Mouse (Mus musculus): ENCODE data around the gene Klf13. TPM values are rescaled to one million over a fixed set of nuclear protein-coding genes. Genes with fewer than 3 reads are reported as not detected.

Gene Klf13
- polyA plus RNA-seq, 1 experiment from 2014 or later = 18.8 TPM

- WGBS (ENCODE audit: insufficient replicate concordance) = 74% methylated on average over 6 of the region's 6 CpGs
- no peak for ATAC-seq (replicated peaks; ENCODE audit: insufficient number of reproducible peaks, low FRiP score, low TSS enrichment)
- Histone ChIP-seq H3K9ac (ENCODE audit: low read depth, low read length) (no peak overlapping the region), H3K4me3 (ENCODE audit: low read depth, low read length) (no peak overlapping the region), H3K4me1 (ENCODE audit: control insufficient read depth, insufficient read depth, low read length) (peaks cover 25% of the 10 kb centered on the region), H3K27ac (ENCODE audit: low read depth, low read length) (peak overlapping the region; percentile 32; the same call in 1 of the 2 replicates), H3K27me3 (ENCODE audit: control insufficient read depth, insufficient read depth, low read length) (no peaks in the 10 kb centered on the region), H3K36me3 (ENCODE audit: control insufficient read depth, insufficient read depth, low read length) (no peaks in the 10 kb centered on the region), H3K4me2 (0 out of 2 replicates have a peak overlapping the region, but pooled peaks have one; percentile 22), H3K9me3 (replicated peaks; ENCODE audit: control insufficient read depth, low read length) (no peaks in the 10 kb centered on the region)
Measured at GRCm38 (mm10) chr7:63933905-63934304, 4.8 kb downstream of the Klf13 start.

- peaks cover 29% of the 10 kb centered on the region for H3K4me1 ChIP-seq (ENCODE audit: control insufficient read depth, insufficient read depth, low read length)
- ATAC-seq (replicated peaks; ENCODE audit: insufficient number of reproducible peaks, low FRiP score, low TSS enrichment) = no peak
- H3K4me3 ChIP-seq (ENCODE audit: low read depth, low read length) = no peak overlapping the region
- 80% methylated on average over 3 of the region's 3 CpGs for WGBS (ENCODE audit: insufficient replicate concordance)
- H3K9me3 ChIP-seq (replicated peaks; ENCODE audit: control insufficient read depth, low read length) = no peaks in the 10 kb centered on the region
- H3K27me3 ChIP-seq (ENCODE audit: control insufficient read depth, insufficient read depth, low read length) = no peaks in the 10 kb centered on the region
- H3K27ac ChIP-seq (ENCODE audit: low read depth, low read length) = no peak overlapping the region
- H3K36me3 ChIP-seq (ENCODE audit: control insufficient read depth, insufficient read depth, low read length) = no peaks in the 10 kb centered on the region
- no peak overlapping the region for H3K4me2 ChIP-seq
- H3K9ac ChIP-seq (ENCODE audit: low read depth, low read length) = no peak overlapping the region
Measured at GRCm38 (mm10) chr7:63932461-63932860, 6.3 kb downstream of the Klf13 start.

GRCm38 (mm10) chr7:63930766-63931165, 7.9 kb downstream of the Klf13 start:
- H3K27ac ChIP-seq (ENCODE audit: low read depth, low read length) = no peak overlapping the region
- H3K9ac ChIP-seq (ENCODE audit: low read depth, low read length) = no peak overlapping the region
- H3K36me3 ChIP-seq (ENCODE audit: control insufficient read depth, insufficient read depth, low read length) = no peaks in the 10 kb centered on the region
- 91% methylated on average over 5 of the region's 5 CpGs for WGBS (ENCODE audit: insufficient replicate concordance)
- no peak for ATAC-seq (replicated peaks; ENCODE audit: insufficient number of reproducible peaks, low FRiP score, low TSS enrichment)
- no peak overlapping the region for H3K4me2 ChIP-seq
- H3K9me3 ChIP-seq (replicated peaks; ENCODE audit: control insufficient read depth, low read length) = no peaks in the 10 kb centered on the region
- H3K4me1 ChIP-seq (ENCODE audit: control insufficient read depth, insufficient read depth, low read length) = peaks cover 34% of the 10 kb centered on the region
- no peak overlapping the region for H3K4me3 ChIP-seq (ENCODE audit: low read depth, low read length)
- no peaks in the 10 kb centered on the region for H3K27me3 ChIP-seq (ENCODE audit: control insufficient read depth, insufficient read depth, low read length)

DNA sequence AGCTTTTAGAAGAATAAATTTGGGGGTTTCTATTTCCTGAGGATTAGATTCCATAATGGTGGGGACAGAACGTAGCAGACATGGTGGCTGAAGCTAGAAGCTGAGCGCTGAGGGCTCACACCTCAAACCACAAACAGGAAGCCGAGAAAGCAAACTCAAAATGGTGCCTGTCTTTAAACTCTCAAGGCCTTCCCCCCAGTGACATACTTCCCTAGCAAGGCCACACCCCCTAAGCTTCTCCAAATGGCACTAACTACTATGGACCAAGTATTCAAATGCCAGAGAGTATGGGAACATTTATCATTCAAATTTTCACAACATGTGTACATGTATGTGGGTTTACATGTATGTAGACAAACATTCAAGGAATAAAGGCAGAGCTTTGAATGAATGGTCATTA, 8.6 kb downstream of the Klf13 start:
- H3K4me2 ChIP-seq = no peak overlapping the region
- 82% methylated on average over 3 of the region's 3 CpGs for WGBS (ENCODE audit: insufficient replicate concordance)
- H3K36me3 ChIP-seq (ENCODE audit: control insufficient read depth, insufficient read depth, low read length) = no peaks in the 10 kb centered on the region
- no peak for ATAC-seq (replicated peaks; ENCODE audit: insufficient number of reproducible peaks, low FRiP score, low TSS enrichment)
- H3K9me3 ChIP-seq (replicated peaks; ENCODE audit: control insufficient read depth, low read length) = no peaks in the 10 kb centered on the region
- no peak overlapping the region for H3K27ac ChIP-seq (ENCODE audit: low read depth, low read length)
- no peak overlapping the region for H3K9ac ChIP-seq (ENCODE audit: low read depth, low read length)
- no peaks in the 10 kb centered on the region for H3K27me3 ChIP-seq (ENCODE audit: control insufficient read depth, insufficient read depth, low read length)
- no peak overlapping the region for H3K4me3 ChIP-seq (ENCODE audit: low read depth, low read length)
- peaks cover 33% of the 10 kb centered on the region for H3K4me1 ChIP-seq (ENCODE audit: control insufficient read depth, insufficient read depth, low read length)

GRCm38 (mm10) chr7:63929080-63929479, 9.6 kb downstream of the Klf13 start:
- Histone ChIP-seq H3K9ac (ENCODE audit: low read depth, low read length) (no peak overlapping the region), H3K9me3 (replicated peaks; ENCODE audit: control insufficient read depth, low read length) (no peaks in the 10 kb centered on the region), H3K27ac (ENCODE audit: low read depth, low read length) (no peak overlapping the region), H3K4me2 (no peak overlapping the region), H3K4me1 (ENCODE audit: control insufficient read depth, insufficient read depth, low read length) (peaks cover 31% of the 10 kb centered on the region), H3K27me3 (ENCODE audit: control insufficient read depth, insufficient read depth, low read length) (no peaks in the 10 kb centered on the region), H3K36me3 (ENCODE audit: control insufficient read depth, insufficient read depth, low read length) (no peaks in the 10 kb centered on the region), H3K4me3 (ENCODE audit: low read depth, low read length) (no peak overlapping the region)
- WGBS (ENCODE audit: insufficient replicate concordance) = 72% methylated on average over 3 of the region's 4 CpGs
- ATAC-seq (replicated peaks; ENCODE audit: insufficient number of reproducible peaks, low FRiP score, low TSS enrichment) = no peak

DNA sequence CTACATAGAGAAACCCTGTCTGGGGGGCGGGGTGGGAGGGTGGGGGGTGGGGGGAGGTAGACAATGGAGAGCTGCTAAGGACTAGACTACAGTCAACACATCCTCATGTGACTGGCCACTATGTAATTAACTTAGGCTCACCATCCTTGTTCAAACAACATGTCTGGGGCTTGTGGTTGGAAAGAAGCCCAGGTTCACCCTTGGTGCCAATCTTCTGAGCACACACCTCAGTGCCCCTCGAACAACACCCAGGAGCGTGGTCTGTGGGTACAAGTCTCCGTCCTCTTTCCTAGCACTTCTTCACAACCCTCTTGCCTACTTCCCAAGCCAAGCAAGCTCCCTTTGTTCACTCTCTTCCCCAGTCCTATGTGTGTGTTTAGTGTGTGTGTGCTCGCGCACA, 11.6 kb downstream of the Klf13 start:
- no peak overlapping the region for H3K9ac ChIP-seq (ENCODE audit: low read depth, low read length)
- no peak for ATAC-seq (replicated peaks; ENCODE audit: insufficient number of reproducible peaks, low FRiP score, low TSS enrichment)
- H3K27me3 ChIP-seq (ENCODE audit: control insufficient read depth, insufficient read depth, low read length) = no peaks in the 10 kb centered on the region
- no peak overlapping the region for H3K4me3 ChIP-seq (ENCODE audit: low read depth, low read length)
- no peak overlapping the region for H3K4me2 ChIP-seq
- whole genome bisulfite sequencing (ENCODE audit: insufficient replicate concordance) = 90% methylated on average over 6 of the region's 6 CpGs
- H3K27ac ChIP-seq (ENCODE audit: low read depth, low read length) = no peak overlapping the region
- H3K36me3 ChIP-seq (ENCODE audit: control insufficient read depth, insufficient read depth, low read length) = no peaks in the 10 kb centered on the region
- no peaks in the 10 kb centered on the region for H3K9me3 ChIP-seq (replicated peaks; ENCODE audit: control insufficient read depth, low read length)
- H3K4me1 ChIP-seq (ENCODE audit: control insufficient read depth, insufficient read depth, low read length) = peaks cover 28% of the 10 kb centered on the region

DNA sequence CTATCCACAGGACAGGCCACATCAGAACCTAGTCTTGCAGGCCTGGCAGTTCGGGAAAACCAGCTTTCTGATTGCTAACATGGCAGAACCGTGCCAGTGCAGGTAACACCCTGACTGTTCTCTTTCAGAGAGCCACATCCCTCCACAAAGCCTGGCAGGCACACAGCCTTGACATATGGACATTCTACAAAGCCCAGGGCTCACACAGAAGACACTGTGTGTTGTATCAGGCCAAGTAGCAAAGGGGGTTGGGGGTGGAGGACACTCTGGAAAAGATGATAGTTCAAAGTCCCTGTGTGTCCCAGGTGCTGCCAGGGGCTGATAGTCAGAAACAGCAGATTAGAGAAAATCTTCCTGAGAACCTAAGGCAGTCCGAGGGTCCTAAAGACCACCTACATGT, 12.2 kb downstream of the Klf13 start:
- Histone ChIP-seq H3K4me3 (ENCODE audit: low read depth, low read length) (no peak overlapping the region), H3K36me3 (ENCODE audit: control insufficient read depth, insufficient read depth, low read length) (no peaks in the 10 kb centered on the region), H3K27me3 (ENCODE audit: control insufficient read depth, insufficient read depth, low read length) (no peaks in the 10 kb centered on the region), H3K4me2 (no peak overlapping the region), H3K4me1 (ENCODE audit: control insufficient read depth, insufficient read depth, low read length) (peaks cover 28% of the 10 kb centered on the region), H3K9ac (ENCODE audit: low read depth, low read length) (no peak overlapping the region), H3K27ac (ENCODE audit: low read depth, low read length) (no peak overlapping the region), H3K9me3 (replicated peaks; ENCODE audit: control insufficient read depth, low read length) (no peaks in the 10 kb centered on the region)
- ATAC-seq (replicated peaks; ENCODE audit: insufficient number of reproducible peaks, low FRiP score, low TSS enrichment) = no peak
- 69% methylated on average over 3 of the region's 3 CpGs for WGBS (ENCODE audit: insufficient replicate concordance)

- H3K9ac ChIP-seq (ENCODE audit: low read depth, low read length) = no peak overlapping the region
- H3K36me3 ChIP-seq (ENCODE audit: control insufficient read depth, insufficient read depth, low read length) = no peaks in the 10 kb centered on the region
- no peaks in the 10 kb centered on the region for H3K9me3 ChIP-seq (replicated peaks; ENCODE audit: control insufficient read depth, low read length)
- H3K4me3 ChIP-seq (ENCODE audit: low read depth, low read length) = no peak overlapping the region
- H3K4me2 ChIP-seq = no peak overlapping the region
- 73% methylated on average over 14 of the region's 14 CpGs for WGBS (ENCODE audit: insufficient replicate concordance)
- H3K27me3 ChIP-seq (ENCODE audit: control insufficient read depth, insufficient read depth, low read length) = no peaks in the 10 kb centered on the region
- H3K4me1 ChIP-seq (ENCODE audit: control insufficient read depth, insufficient read depth, low read length) = peaks cover 28% of the 10 kb centered on the region
- no peak overlapping the region for H3K27ac ChIP-seq (ENCODE audit: low read depth, low read length)
- ATAC-seq (replicated peaks; ENCODE audit: insufficient number of reproducible peaks, low FRiP score, low TSS enrichment) = no peak
Measured at GRCm38 (mm10) chr7:63925413-63926360, 13.0 kb downstream of the Klf13 start.

Measured in heart, embryonic 11.5 days (tissue).